In genomic region chr4:72167171-72167570, GRCm38 (mm10) we compare ENCODE assay signal across 22 mouse cellular contexts. TPM values are rescaled to one million over a fixed set of nuclear protein-coding genes. Genes with fewer than 3 reads are reported as not detected.
A peak's percentile ranks its signal among the peaks of the same experiment; 100 is the strongest.
DNase-seq lines count a peak whose midpoint lies in the region; ATAC-seq and TF ChIP-seq lines count a peak whose summit lies in the region.
"Had no signal": no experiment of that assay in that cellular context is flagged by ENCODE, and none has a peak within 500 bp of the region (broad histone marks: within the 10 kb centered on the region; RNA-seq: fewer than 3 reads in every experiment).

No protein-coding gene starts in this region.

- no peaks in the 10 kb centered on the region for H3K9me3 ChIP-seq in forebrain, embryonic 10.5 days
- no peaks in the 10 kb centered on the region for H3K9me3 ChIP-seq in forebrain, postnatal 0 days (ENCODE audit: low read length)
- H3K9me3 ChIP-seq in neural tube, embryonic 11.5 days (ENCODE audit: control insufficient read depth, low read length) = no peaks in the 10 kb centered on the region
- no peaks in the 10 kb centered on the region for H3K9me3 ChIP-seq in midbrain, embryonic 14.5 days (ENCODE audit: control insufficient read depth, low read length)
- H3K9me3 ChIP-seq: embryonic facial prominence, embryonic 15.5 days; heart, embryonic 12.5 days; limb, embryonic 15.5 days; megakaryocyte, embryonic 14.5 days had no signal

- TF ChIP-seq CTCF in forebrain, postnatal 0 days (IDR thresholded peaks at IDR 0.05; ENCODE audit: low read depth) = no peak

- no peak overlapping the region for H3K4me2 ChIP-seq in forebrain, postnatal 0 days (ENCODE audit: low read depth)
- no peak overlapping the region for H3K4me2 ChIP-seq in neural tube, embryonic 11.5 days (ENCODE audit: low read depth)
- H3K4me2 ChIP-seq in midbrain, embryonic 14.5 days (ENCODE audit: low read length) = peak overlapping the region; percentile 19; the same call in 1 of the 2 replicates
- H3K4me2 ChIP-seq: embryonic facial prominence, embryonic 15.5 days; heart, embryonic 12.5 days; limb, embryonic 15.5 days had no signal

- H3K27me3 ChIP-seq in forebrain, embryonic 10.5 days (ENCODE audit: poor library complexity, severe bottlenecking) = peaks cover 70% of the 10 kb centered on the region
- no peaks in the 10 kb centered on the region for H3K27me3 ChIP-seq in forebrain, postnatal 0 days (ENCODE audit: insufficient read depth, low read length)
- no peaks in the 10 kb centered on the region for H3K27me3 ChIP-seq in neural tube, embryonic 11.5 days (ENCODE audit: control insufficient read depth, insufficient read depth, low read length)
- no peaks in the 10 kb centered on the region for H3K27me3 ChIP-seq in midbrain, embryonic 14.5 days (ENCODE audit: control insufficient read depth, insufficient read depth, low read length)
- H3K27me3 ChIP-seq: embryonic facial prominence, embryonic 15.5 days; limb, embryonic 15.5 days; megakaryocyte, embryonic 14.5 days had no signal

- peaks cover 72% of the 10 kb centered on the region for H3K36me3 ChIP-seq in forebrain, embryonic 10.5 days (replicated peaks)
- H3K36me3 ChIP-seq in forebrain, postnatal 0 days (ENCODE audit: insufficient read depth) = no peaks in the 10 kb centered on the region
- no peaks in the 10 kb centered on the region for H3K36me3 ChIP-seq in neural tube, embryonic 11.5 days (ENCODE audit: control insufficient read depth, insufficient read depth, low read length)
- peaks cover 6% of the 10 kb centered on the region; the same call in 1 of the 2 replicates for H3K36me3 ChIP-seq in midbrain, embryonic 14.5 days (ENCODE audit: control insufficient read depth, insufficient read depth, low read length)

- 60% methylated on average over 3 of the region's 3 CpGs for WGBS in forebrain, embryonic 10.5 days
- 18% methylated on average over 3 of the region's 3 CpGs for whole genome bisulfite sequencing in forebrain, postnatal 0 days
- 68% methylated on average over 3 of the region's 3 CpGs for WGBS in neural tube, embryonic 11.5 days
- 17% methylated on average over 3 of the region's 3 CpGs for WGBS in midbrain, embryonic 14.5 days

- no peak overlapping the region for H3K4me3 ChIP-seq in forebrain, embryonic 10.5 days
- no peak overlapping the region for H3K4me3 ChIP-seq in forebrain, postnatal 0 days (ENCODE audit: low read depth, low read length)
- no peak overlapping the region for H3K4me3 ChIP-seq in neural tube, embryonic 11.5 days (ENCODE audit: low read depth, low read length)
- H3K4me3 ChIP-seq in midbrain, embryonic 14.5 days (replicated peaks; ENCODE audit: low read depth, low read length) = no peak overlapping the region
- H3K4me3 ChIP-seq: embryonic facial prominence, embryonic 15.5 days; gastrocnemius, adult 2 months; heart, embryonic 12.5 days; limb, embryonic 15.5 days; megakaryocyte, embryonic 14.5 days; myocyte had no signal

- no peak for ATAC-seq in forebrain, postnatal 0 days
- ATAC-seq in neural tube, embryonic 11.5 days (ENCODE audit: insufficient read depth, low FRiP score, low TSS enrichment) = no peak
- ATAC-seq in midbrain, embryonic 14.5 days (ENCODE audit: low FRiP score, low TSS enrichment) = peak; percentile 33; the same call in 1 of the 2 replicates
- ATAC-seq: CD4-positive, CD25-positive, alpha-beta regulatory T cell, adult 4 months; inflammation-experienced regulatory T-cells, adult 6 months; liver, postnatal 0 days had no signal

- H3K9ac ChIP-seq in forebrain, postnatal 0 days = no peak overlapping the region
- H3K9ac ChIP-seq in neural tube, embryonic 11.5 days (ENCODE audit: low read length) = no peak overlapping the region
- H3K9ac ChIP-seq in midbrain, embryonic 14.5 days (replicated peaks; ENCODE audit: low read length) = no peak overlapping the region
- H3K9ac ChIP-seq: embryonic facial prominence, embryonic 15.5 days; heart, embryonic 12.5 days; limb, embryonic 15.5 days; liver, postnatal 0 days had no signal

- peak overlapping the region; percentile 40; the same call in 1 of the 2 replicates for H3K27ac ChIP-seq in forebrain, embryonic 10.5 days
- H3K27ac ChIP-seq in forebrain, postnatal 0 days (ENCODE audit: low read depth, low read length) = no peak overlapping the region
- peak overlapping the region; percentile 56; the same call in 1 of the 2 replicates for H3K27ac ChIP-seq in neural tube, embryonic 11.5 days (ENCODE audit: low read depth, low read length)
- peak overlapping the region; percentile 53 for H3K27ac ChIP-seq in midbrain, embryonic 14.5 days (replicated peaks; ENCODE audit: low read depth, low read length)
- H3K27ac ChIP-seq: embryonic facial prominence, embryonic 15.5 days; gastrocnemius, adult 2 months; limb, embryonic 15.5 days had no signal

- H3K4me1 ChIP-seq in forebrain, embryonic 10.5 days = peaks cover 69% of the 10 kb centered on the region
- peaks cover 2% of the 10 kb centered on the region; the same call in 1 of the 2 replicates for H3K4me1 ChIP-seq in forebrain, postnatal 0 days (ENCODE audit: insufficient read depth)
- H3K4me1 ChIP-seq in neural tube, embryonic 11.5 days (ENCODE audit: control insufficient read depth, insufficient read depth, low read length) = peaks cover 8% of the 10 kb centered on the region
- peaks cover 38% of the 10 kb centered on the region for H3K4me1 ChIP-seq in midbrain, embryonic 14.5 days (ENCODE audit: control insufficient read depth, insufficient read depth, low read length)
- H3K4me1 ChIP-seq: limb, embryonic 15.5 days had no signal

- DNase-seq in forebrain, embryonic 10.5 days (ENCODE audit: extremely low spot score, low spot score) = no peak
- no peak for DNase-seq in forebrain, postnatal 0 days
- DNase-seq in neural tube, embryonic 11.5 days (ENCODE audit: low spot score) = no peak
- no peak for DNase-seq in neural tube, embryonic 10.5 days (ENCODE audit: extremely low spot score, low spot score)
- peak; percentile 58 for DNase-seq in midbrain, embryonic 14.5 days
- no peak for DNase-seq in adrenal gland, postnatal 25 days
- no peak for DNase-seq in adrenal gland, adult (ENCODE audit: inconsistent age in 2 of 2, low spot score in 1 of 2)
- DNase-seq: adrenal gland, postnatal 36 days; cerebellum, adult 11-12 months; cerebellum, postnatal 14 days; gastrocnemius, adult 2 months; heart, postnatal 14 days; kidney, postnatal 10 days; liver, postnatal 0 days; thymus, postnatal 14 days had no signal

RNA-seq across cellular contexts. Expression of gene Tle1, which starts 33.5 kb away (rescaled TPM):
- polyA plus RNA-seq in forebrain, embryonic 10.5 days (2016; fragmentation: Nextera tagmentation; extraction: Ambion mirVana) = 39.2 and 39.8 TPM in 2 replicates
- 76.8 and 83.0 TPM in 2 replicates for total RNA-seq in forebrain, postnatal 0 days (2014; rRNA removed)
- polyA plus RNA-seq in forebrain, postnatal 0 days (2015; fragmentation: Nextera tagmentation; extraction: Ambion mirVana) = 27.4 and 28.8 TPM in 2 replicates
- 46.4 and 51.9 TPM in 2 replicates for polyA plus RNA-seq in neural tube, embryonic 11.5 days (2014; fragmentation: Nextera tagmentation; extraction: Ambion mirVana)
- 43.5 and 51.0 TPM in 2 replicates for polyA plus RNA-seq in midbrain, embryonic 14.5 days (2014; fragmentation: Nextera tagmentation; extraction: Ambion mirVana)
- total RNA-seq in adrenal gland, postnatal 25 days (2021) = 35.3 and 39.1 TPM in 2 replicates
